Mouse (Mus musculus): ENCODE measurements around the gene Tln2. TPM values are rescaled to one million over a fixed set of nuclear protein-coding genes. Genes with fewer than 3 reads are reported as not detected.
A peak's percentile ranks its signal among the peaks of the same experiment; 100 is the strongest.

The Tln2 gene
- total RNA-seq (2021) = 10 to 100 TPM; 90.2 to 93.5 TPM

DNA sequence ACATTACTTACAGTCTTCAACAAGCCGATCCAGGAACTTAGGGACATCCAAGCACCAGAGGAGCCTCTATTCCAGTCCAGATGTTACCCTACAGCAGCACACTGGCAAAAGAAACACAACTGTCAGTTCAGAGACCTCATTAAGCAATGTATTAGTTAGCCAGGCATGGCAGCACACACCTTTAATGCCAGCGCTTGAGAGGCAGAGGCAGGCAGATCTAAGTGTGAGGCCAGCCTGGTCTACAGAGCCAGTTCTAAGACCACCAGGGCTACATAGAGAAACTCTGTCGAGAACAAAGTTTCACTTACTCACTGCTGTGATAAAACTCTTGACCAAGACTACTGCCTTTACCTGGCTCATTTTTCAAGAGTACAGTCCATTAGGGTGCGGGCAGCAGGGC is at the start of gene Tln2:
TSS of gene Tln2 (minus strand) at position 101 of the 400 bp plus-strand sequence.
- no peak for DNase-seq

DNA sequence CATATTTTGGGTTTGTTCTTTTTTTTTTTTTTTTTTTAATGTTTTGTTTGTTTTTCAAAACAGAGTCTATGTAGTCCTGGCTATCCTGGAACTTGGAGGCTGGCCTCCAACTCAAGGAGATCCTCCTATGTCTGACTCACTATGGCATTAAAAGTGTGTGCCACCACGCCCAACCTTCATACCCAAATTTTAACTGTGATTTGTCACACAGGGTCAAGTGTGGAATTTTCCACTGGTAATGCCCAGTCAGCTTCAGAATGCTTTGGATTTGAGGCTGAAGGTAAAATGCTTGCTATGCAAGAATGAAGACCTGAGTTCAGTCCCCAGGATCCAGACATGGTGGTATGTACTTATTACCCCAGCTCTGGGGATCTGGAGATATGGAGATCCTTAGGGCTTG is 49.7 kb upstream of the Tln2 start:
- DNase-seq = no peak

- no peak for DNase-seq
Observed at GRCm38 (mm10) chr9:67607786-67608366, 48.4 kb upstream of the Tln2 start.

- no peak for DNase-seq
Observed at GRCm38 (mm10) chr9:67607268-67607667, 47.8 kb upstream of the Tln2 start.

DNA sequence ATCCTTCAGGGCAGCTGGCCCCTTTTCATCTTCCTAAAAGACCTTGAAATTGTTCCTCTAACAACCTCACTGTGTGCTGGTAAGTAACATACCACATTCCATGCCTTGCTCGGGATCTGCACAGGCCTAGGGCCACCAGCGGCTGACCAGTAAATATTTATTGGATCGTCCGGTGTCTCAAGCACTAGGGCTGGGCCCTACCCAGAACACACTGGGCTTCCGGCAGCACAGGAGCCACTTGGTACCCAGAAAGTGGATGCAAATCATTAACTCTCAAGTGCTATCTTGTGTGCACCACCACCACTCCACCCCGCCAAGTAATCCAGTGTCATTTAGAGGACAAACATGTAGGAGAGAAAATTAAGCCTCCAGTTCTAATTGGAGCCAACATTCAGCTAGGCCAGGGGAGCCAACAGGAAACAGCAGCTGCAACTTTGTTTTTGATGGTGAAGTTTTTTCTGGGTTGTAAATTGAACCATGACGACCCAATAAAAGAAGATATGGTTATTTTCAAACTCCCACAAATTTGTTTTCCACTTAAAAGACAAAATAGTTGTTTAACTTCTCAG is 46.4 kb upstream of the Tln2 start:
- no peak for DNase-seq

DNA sequence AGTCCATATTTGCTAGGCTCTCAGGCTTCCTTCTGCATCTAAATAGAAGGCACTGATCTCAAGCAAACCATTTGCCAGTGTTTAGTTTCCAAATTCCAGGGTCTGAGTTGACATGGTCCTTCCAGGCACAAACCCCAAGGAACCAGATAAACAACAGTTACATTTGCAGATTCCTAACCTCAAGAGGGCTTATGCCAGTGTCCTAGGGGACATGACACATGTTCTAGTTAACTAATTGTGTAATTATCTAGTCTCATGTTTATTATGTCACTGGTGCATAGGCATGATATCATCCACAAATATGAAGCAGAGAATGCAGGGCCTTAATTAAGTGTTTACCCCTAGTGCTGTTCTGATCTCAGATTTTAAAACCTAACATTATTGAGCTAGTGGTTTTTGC is 45.4 kb upstream of the Tln2 start:
- DNase-seq = no peak

DNA sequence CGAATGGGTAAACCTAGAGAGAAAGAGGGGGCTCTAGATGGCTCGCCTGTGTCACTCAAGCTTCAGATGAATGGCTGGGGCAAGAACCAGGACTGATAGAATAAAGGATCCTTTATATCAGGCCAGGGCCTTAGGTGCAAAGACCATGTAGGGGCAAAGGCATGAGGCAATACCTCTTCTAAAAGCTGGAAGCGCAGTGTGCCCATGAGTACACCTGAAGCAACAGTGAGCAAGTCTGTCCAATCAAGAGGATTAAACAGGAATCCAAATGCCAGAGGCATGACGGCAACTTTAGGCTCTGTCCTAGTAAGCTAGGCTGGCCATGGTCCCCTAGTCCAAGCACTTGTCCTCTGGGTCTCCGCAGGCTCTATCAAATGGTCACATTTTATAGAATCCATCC is 42.8 kb upstream of the Tln2 start:
- DNase-seq = no peak

- no peak for DNase-seq
Observed at GRCm38 (mm10) chr9:67595221-67595620, 35.7 kb upstream of the Tln2 start.

- no peak for DNase-seq
Observed at GRCm38 (mm10) chr9:67593469-67594141, 34.1 kb upstream of the Tln2 start.

- DNase-seq = no peak
Observed at GRCm38 (mm10) chr9:67592726-67593125, 33.2 kb upstream of the Tln2 start.

GRCm38 (mm10) chr9:67587111-67587510 is 27.6 kb upstream of the Tln2 start:
- no peak for DNase-seq

DNA sequence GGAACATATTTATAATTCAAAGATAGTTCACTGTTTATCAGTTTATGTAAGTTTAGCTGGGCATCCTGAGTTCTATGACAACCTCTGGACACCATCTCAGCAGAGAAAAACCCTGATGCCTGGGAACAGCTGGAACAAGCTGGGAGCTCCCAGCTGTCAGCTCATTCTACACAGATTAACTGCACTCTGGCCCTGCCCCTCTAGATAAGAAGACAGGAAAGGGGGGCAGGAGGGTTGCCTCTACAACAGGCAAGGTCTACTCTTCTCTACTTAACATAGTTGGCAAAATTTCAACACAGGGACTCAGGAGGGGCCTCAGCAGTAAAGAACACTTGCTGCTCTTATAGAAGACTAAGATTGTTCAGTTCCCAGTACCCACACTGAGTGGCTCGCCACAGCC is 27.0 kb upstream of the Tln2 start:
- DNase-seq = no peak

- no peak for DNase-seq
Observed at GRCm38 (mm10) chr9:67584871-67585270, 25.4 kb upstream of the Tln2 start.

DNA sequence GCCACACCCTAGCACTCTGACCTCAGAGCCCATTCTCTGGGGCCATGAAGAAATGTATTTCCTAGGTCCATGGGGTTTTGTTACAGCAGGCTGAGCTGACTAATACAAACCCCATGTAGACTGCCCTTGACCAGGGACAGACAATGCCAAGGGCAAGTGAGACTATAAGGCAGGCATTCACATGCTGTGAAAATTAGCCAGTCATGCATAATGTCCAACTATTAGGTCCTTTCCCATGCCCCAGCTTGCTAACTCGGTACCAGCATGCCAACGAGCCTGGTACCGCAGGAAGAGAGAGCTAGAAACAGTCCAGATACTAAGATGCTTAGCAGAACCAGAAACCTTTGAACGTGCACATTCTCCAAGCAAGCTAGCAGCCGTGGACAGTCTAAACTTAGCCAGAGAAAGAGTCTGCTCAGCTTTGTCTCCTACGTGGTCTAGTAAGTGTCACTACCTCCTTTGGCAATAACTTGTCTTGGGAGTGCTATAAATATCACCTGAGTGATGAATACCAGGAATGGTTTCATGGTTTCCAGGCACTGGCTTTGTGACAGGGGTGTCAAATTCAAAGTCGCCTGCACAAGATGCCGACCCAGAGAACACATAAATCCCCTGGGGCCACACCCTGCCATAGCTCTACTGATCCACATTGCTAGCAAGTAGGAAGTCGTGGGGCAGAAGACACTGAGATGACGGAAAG is 22.2 kb upstream of the Tln2 start:
- no peak for DNase-seq

DNA sequence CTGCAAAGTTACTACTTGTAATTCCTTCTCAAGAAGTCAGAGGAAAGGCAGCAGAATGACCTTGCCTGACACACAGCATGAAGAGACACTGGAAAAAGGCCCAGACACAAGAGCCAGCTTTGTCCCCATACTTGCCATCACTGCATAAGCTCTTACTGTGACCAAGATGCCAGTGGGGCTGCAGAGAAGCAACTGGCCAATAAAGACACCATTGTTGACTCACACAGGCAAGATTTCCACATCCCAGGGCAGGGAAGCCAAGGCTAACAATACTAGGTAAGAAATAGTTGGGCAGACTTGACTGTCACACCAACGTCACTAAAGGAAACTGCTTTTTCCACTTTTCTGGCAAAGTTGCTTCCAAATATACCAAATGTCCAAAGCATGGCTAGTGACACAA is 20.0 kb upstream of the Tln2 start:
- no peak for DNase-seq

GRCm38 (mm10) chr9:67574721-67575248 is 15.3 kb upstream of the Tln2 start:
- DNase-seq = no peak

GRCm38 (mm10) chr9:67573683-67573979 is 14.1 kb upstream of the Tln2 start:
- DNase-seq = no peak

DNA sequence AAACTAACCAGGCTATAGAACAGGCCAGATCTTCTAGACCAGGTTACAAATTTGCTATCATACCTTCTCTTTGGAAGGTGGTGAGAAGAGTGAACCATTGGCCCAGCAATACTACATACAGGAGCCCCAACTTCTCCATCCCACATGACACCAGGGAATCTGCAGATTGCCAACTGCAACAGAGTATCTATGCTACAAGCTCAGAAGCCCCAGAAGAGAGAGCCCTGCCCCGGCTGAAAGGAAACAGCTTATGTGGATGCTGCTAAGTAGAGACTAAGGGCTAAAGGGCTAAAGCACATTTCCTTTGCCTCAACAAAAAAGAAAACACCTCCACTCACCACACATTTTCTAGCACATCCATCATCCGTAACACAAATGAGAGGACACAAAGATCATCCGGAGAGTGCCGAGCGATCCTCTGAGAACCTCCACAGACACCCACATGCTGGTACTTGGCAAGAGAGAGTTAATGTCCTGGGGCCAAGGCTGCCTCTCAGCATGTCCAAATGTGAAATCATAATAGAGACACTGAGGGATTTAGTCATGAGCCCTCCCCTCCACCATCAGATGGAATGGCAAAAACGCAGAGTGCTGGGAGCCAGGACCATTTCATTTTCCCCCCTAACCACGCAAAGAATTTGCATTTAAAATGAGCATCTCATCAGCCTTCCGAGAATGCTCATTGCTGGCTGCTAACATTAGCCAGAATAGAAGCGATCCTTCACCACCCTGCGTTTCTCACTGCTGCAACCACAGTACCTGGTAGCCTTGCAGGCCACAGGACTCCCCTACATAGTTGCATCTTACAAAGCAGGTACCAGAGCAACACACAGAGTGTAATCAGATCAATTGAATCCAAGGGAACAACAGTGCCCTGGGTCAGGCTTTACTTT is 13.5 kb upstream of the Tln2 start:
- DNase-seq = peak in 1 of 2 experiments; percentile 18

DNA sequence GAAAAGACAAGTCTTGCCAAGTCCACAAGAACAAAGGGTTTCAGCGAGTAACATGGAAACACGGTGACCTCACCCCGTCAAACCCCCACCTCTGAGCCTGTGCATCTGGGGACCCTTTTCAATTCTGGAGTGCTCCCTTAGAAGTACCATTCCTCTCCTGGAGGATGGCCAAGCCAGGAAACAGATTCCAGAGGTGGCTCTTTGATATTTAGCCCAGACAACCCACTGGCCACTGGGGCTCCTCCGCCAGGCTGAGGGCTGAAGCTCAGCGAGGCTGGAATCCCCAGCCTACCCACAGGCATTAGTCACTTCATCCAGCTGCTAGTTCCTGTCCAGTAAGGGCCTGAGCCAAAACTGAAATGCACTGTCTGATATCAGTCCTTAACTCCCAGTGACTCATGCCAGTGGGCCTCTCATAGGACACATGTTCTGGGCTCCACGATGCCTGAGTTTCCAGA is 6.3 kb upstream of the Tln2 start:
- DNase-seq = no peak

DNA sequence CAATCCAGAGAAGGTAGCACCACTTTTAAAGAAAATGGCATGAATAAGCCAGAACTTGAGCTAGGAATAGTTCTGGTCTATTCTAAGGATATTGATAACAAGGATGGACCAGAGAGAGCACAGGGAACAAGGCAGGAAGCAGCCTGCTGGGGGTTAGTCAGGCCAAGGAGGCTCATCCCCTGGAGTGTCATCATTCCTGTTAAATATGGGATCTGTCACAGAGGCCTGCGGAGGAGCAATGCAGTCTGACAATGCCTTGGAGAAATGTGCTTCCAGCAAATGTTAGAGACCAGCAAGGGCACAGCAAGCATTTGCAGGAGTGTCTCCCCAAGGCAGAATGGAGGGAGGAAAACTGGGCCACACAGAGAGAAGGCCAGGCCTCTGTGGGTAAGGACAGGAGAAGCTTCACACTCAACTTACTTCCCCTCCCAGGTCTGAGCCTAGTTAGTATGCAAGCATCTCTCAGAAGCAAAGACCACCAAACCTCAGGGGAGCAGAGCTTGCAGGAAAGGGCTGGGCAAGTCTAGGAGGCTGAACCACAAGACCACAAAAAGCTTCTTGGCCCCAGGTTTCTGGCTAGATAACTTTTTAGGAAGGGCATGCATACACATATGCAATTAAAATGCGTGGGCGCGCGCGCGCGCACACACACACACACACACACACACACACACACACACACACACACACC is 9.5 kb downstream of the Tln2 start:
- DNase-seq = no peak

DNA sequence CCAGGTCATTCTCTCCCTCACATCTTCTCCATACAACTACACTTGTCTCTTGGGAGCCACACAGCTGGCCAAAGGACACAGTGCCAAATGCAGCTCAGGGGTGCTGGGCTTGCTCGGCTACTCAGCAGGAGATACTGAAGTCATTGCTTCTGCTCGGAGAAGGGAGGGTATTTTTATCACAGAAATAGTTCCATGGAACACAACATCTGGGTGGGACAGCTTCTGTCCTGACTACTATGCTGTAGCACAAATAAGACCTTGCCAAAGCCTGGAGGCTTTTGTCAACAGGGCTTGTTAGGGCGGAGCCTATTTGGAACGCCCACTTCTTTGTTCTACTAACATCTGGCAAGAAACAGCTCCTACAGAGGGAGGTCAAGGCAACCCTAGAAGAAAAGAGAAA is 10.2 kb downstream of the Tln2 start:
- DNase-seq = no peak

DNA sequence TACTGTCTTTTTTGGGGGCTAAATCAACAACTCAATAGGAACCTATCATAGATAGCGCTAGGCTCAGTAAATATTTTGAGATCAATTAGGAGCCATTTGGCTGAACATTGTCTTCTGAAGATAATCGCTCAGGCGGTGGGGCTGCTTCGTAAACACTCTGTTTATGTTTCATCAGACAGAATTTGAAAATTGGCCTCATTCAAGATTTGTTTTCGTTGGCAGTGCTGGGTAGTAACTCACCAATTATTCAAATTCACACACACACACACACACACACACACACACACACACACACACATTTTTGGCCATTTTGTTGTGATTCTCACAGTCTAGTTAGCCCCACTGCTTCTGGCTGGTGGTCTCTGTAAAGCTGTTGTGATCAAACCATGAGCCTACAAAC is 12.9 kb downstream of the Tln2 start:
- DNase-seq = no peak
